Mouse (Mus musculus): ENCODE measurements around the gene Pik3r5.

DNA sequence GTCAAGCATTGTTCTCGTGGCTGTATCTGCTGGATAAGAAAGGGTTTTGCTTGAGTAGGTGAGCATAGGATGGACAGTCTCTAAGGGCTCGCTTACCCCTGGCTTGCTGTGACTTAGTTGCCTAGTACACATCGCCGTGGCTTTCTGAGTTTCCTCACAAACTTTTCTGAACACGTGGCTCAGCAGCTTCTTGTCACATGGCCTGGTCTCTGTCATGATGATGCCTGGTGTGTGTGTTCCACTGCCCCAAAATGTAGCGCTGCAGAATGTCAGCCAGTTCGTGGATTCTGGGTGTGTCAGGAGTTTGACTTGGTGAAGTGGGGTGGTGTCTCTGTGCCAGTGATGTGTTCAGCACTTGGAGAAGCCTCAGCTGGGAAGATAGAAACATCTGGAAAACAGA, 16.4 kb downstream of the Pik3r5 start:
- TF ChIP-seq CTCF (conservative IDR thresholded peaks at IDR 0.05 in 1 of 2, IDR thresholded peaks at IDR 0.05 in 1 of 2; ENCODE audit: low read depth in 2 of 2, low read length in 2 of 2) (no peak), SIN3A (IDR thresholded peaks at IDR 0.05; ENCODE audit: low read length) (no peak), POLR2A (IDR thresholded peaks at IDR 0.05; ENCODE audit: low read depth, low read length) (no peak), JUND (conservative IDR thresholded peaks at IDR 0.05; ENCODE audit: low read depth, low read length) (no peak), ELF1 (IDR thresholded peaks at IDR 0.05; ENCODE audit: low read depth, low read length) (no peak), ZC3H11A (IDR thresholded peaks at IDR 0.05; ENCODE audit: low read depth, low read length) (no peak), EP300 (IDR thresholded peaks at IDR 0.05; ENCODE audit: low read length) (no peak)

Data from CH12.LX (cell line).